ENCODE assay signal across 36 mouse cellular contexts in the genomic region with DNA sequence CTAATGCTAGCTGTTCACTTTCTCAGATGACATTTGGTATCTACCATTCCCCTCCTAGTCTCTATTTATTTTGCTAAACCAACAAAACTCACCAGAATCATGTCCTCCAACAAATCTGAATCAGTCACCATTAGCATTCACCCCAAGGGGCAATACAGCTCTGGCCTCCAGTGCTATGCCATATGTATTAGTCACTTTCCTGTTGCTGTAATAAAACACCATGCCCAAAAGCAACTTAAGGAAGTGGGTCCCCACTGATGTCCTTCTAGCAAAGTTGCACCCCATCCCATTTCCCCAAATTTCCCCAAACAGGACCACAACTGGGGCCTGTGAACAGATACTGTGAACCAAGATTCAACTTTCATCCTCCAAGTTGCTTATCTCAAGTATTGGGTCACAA. TPM values are rescaled to one million over a fixed set of nuclear protein-coding genes. Genes with fewer than 3 reads are reported as not detected.
"Had no signal": no experiment of that assay in that cellular context is flagged by ENCODE, and none has a peak within 500 bp of the region (broad histone marks: within the 10 kb centered on the region; RNA-seq: fewer than 3 reads in every experiment).

No protein-coding gene starts in this region.

- H3K27me3 ChIP-seq: embryonic facial prominence, embryonic 12.5 days; embryonic facial prominence, embryonic 13.5 days; embryonic facial prominence, embryonic 15.5 days; forebrain, embryonic 13.5 days; forebrain, embryonic 15.5 days had no signal

- H3K36me3 ChIP-seq: embryonic facial prominence, embryonic 10.5 days; embryonic facial prominence, embryonic 12.5 days; embryonic facial prominence, embryonic 13.5 days; embryonic facial prominence, embryonic 15.5 days; forebrain, embryonic 10.5 days; forebrain, embryonic 15.5 days had no signal

- H3K4me3 ChIP-seq: embryonic facial prominence, embryonic 10.5 days; embryonic facial prominence, embryonic 12.5 days; embryonic facial prominence, embryonic 13.5 days; embryonic facial prominence, embryonic 15.5 days; erythroblast, embryonic 14.5 days; forebrain, embryonic 10.5 days; forebrain, embryonic 13.5 days; forebrain, embryonic 15.5 days; gastrocnemius, adult 2 months; heart, adult 2 months had no signal

- H3K9me3 ChIP-seq: embryonic facial prominence, embryonic 10.5 days; embryonic facial prominence, embryonic 12.5 days; embryonic facial prominence, embryonic 13.5 days; embryonic facial prominence, embryonic 15.5 days; forebrain, embryonic 10.5 days; forebrain, embryonic 13.5 days; forebrain, embryonic 15.5 days had no signal

- ATAC-seq: forebrain, embryonic 13.5 days; forebrain, embryonic 14.5 days; forebrain, embryonic 15.5 days; forebrain, embryonic 16.5 days; forebrain, postnatal 0 days had no signal

- H3K4me1 ChIP-seq: embryonic facial prominence, embryonic 10.5 days; embryonic facial prominence, embryonic 12.5 days; embryonic facial prominence, embryonic 13.5 days; embryonic facial prominence, embryonic 15.5 days; forebrain, embryonic 10.5 days; forebrain, embryonic 13.5 days; forebrain, embryonic 15.5 days had no signal

- DNase-seq: cerebellum, adult 8-10 months; cerebellum, adult 9-10 months; cerebellum, adult 9-11 months; cerebellum, postnatal 10 days; cerebellum, postnatal 14 days; cerebellum, postnatal 25 days; cerebellum, postnatal 36 days; embryo, embryonic 11 days; forebrain, postnatal 0 days; gastrocnemius, adult 2 months; gastrocnemius, postnatal 10 days; gastrocnemius, postnatal 14 days; gastrocnemius, postnatal 25 days; gastrocnemius, postnatal 36 days; heart, adult 11 months; heart, adult 18-20 months; heart, adult 2 months had no signal

- H3K27ac ChIP-seq: embryonic facial prominence, embryonic 10.5 days; embryonic facial prominence, embryonic 12.5 days; embryonic facial prominence, embryonic 13.5 days; embryonic facial prominence, embryonic 15.5 days; forebrain, embryonic 10.5 days; forebrain, embryonic 13.5 days; forebrain, embryonic 15.5 days; gastrocnemius, adult 2 months; heart, adult 2 months had no signal

- H3K4me2 ChIP-seq: embryonic facial prominence, embryonic 12.5 days; embryonic facial prominence, embryonic 13.5 days; embryonic facial prominence, embryonic 15.5 days; forebrain, embryonic 13.5 days; forebrain, embryonic 15.5 days had no signal

- H3K9ac ChIP-seq: embryonic facial prominence, embryonic 12.5 days; embryonic facial prominence, embryonic 13.5 days; embryonic facial prominence, embryonic 15.5 days; forebrain, embryonic 13.5 days; forebrain, embryonic 15.5 days; forebrain, postnatal 0 days had no signal

RNA-seq across cellular contexts. Expression of gene Ropn1, which starts 32.1 kb away (rescaled TPM):
- total RNA-seq: common myeloid progenitor, adult 5-6 weeks; forebrain, postnatal 0 days; gastrocnemius, adult 18-20 months; gastrocnemius, adult 2 months; gastrocnemius, adult 8-10 months; gastrocnemius, postnatal 10 days; gastrocnemius, postnatal 14 days; gastrocnemius, postnatal 25 days; gastrocnemius, postnatal 36 days; gastrocnemius, postnatal 4 days; heart, adult 18-20 months; heart, adult 2 months; heart, adult 8-10 months had no signal
- polyA plus RNA-seq: embryonic facial prominence, embryonic 10.5 days; embryonic facial prominence, embryonic 11.5 days; embryonic facial prominence, embryonic 12.5 days; embryonic facial prominence, embryonic 13.5 days; embryonic facial prominence, embryonic 14.5 days; embryonic facial prominence, embryonic 15.5 days; erythroblast, embryonic 14.5 days; forebrain, embryonic 10.5 days; forebrain, embryonic 11.5 days; forebrain, embryonic 13.5 days; forebrain, embryonic 14.5 days; forebrain, embryonic 15.5 days; forebrain, embryonic 16.5 days; forebrain, postnatal 0 days; frontal cortex, adult 2 months had no signal
